Mouse (Mus musculus): ENCODE results near the gene Scn1b. TPM values are rescaled to one million over a fixed set of nuclear protein-coding genes. Genes with fewer than 3 reads are reported as not detected.

Gene Scn1b
- polyA plus RNA-seq, 1 experiment from 2014 or later = 2.8 TPM

- Histone ChIP-seq H3K27me3 (ENCODE audit: insufficient read depth, low read length) (no peaks in the 10 kb centered on the region), H3K9me3 (replicated peaks; ENCODE audit: low read length) (no peaks in the 10 kb centered on the region), H3K36me3 (ENCODE audit: insufficient read depth, low read length) (no peaks in the 10 kb centered on the region), H3K27ac (peak overlapping the region; percentile 94), H3K4me1 (replicated peaks; ENCODE audit: insufficient read depth, low read length) (peaks cover 27% of the 10 kb centered on the region), H3K9ac (ENCODE audit: low read depth, low read length) (peak overlapping the region; percentile 97), H3K4me3 (replicated peaks; ENCODE audit: low read depth, low read length) (peak overlapping the region; percentile 94), H3K4me2 (ENCODE audit: low read length) (peak overlapping the region; percentile 73)
- ATAC-seq (replicated peaks; ENCODE audit: low FRiP score, low read depth) (no peak), DNase-seq (ENCODE audit: low spot score) (peak; percentile 50)
- TF ChIP-seq CTCF (IDR thresholded peaks at IDR 0.05; ENCODE audit: low read depth) = no peak
- 4% methylated on average over 19 of the region's 20 CpGs for WGBS
Observed at GRCm38 (mm10) chr7:31149751-31150565, 23.2 kb upstream of the Scn1b start.

GRCm38 (mm10) chr7:31149271-31149670 is 22.5 kb upstream of the Scn1b start:
- ATAC-seq (replicated peaks; ENCODE audit: low FRiP score, low read depth) (no peak), DNase-seq (ENCODE audit: low spot score) (no peak)
- H3K27ac ChIP-seq = peak overlapping the region; percentile 94; the same call in 1 of the 2 replicates
- H3K9ac ChIP-seq (ENCODE audit: low read depth, low read length) = peak overlapping the region; percentile 97; the same call in 1 of the 2 replicates
- H3K27me3 ChIP-seq (ENCODE audit: insufficient read depth, low read length) = no peaks in the 10 kb centered on the region
- WGBS = 25% methylated on average over 9 of the region's 9 CpGs
- H3K9me3 ChIP-seq (replicated peaks; ENCODE audit: low read length) = no peaks in the 10 kb centered on the region
- peaks cover 27% of the 10 kb centered on the region for H3K4me1 ChIP-seq (replicated peaks; ENCODE audit: insufficient read depth, low read length)
- H3K36me3 ChIP-seq (ENCODE audit: insufficient read depth, low read length) = no peaks in the 10 kb centered on the region
- TF ChIP-seq CTCF (IDR thresholded peaks at IDR 0.05; ENCODE audit: low read depth) = no peak
- H3K4me3 ChIP-seq (replicated peaks; ENCODE audit: low read depth, low read length) = peak overlapping the region; percentile 94
- peak overlapping the region; percentile 73 for H3K4me2 ChIP-seq (ENCODE audit: low read length)

GRCm38 (mm10) chr7:31148756-31149155 is 22.0 kb upstream of the Scn1b start:
- Histone ChIP-seq H3K36me3 (ENCODE audit: insufficient read depth, low read length) (no peaks in the 10 kb centered on the region), H3K9me3 (replicated peaks; ENCODE audit: low read length) (no peaks in the 10 kb centered on the region), H3K4me1 (replicated peaks; ENCODE audit: insufficient read depth, low read length) (peaks cover 27% of the 10 kb centered on the region), H3K9ac (ENCODE audit: low read depth, low read length) (no peak overlapping the region), H3K27me3 (ENCODE audit: insufficient read depth, low read length) (no peaks in the 10 kb centered on the region), H3K4me2 (ENCODE audit: low read length) (peak overlapping the region; percentile 73), H3K4me3 (replicated peaks; ENCODE audit: low read depth, low read length) (peak overlapping the region; percentile 94; the same call in 1 of the 2 replicates), H3K27ac (0 out of 2 replicates have a peak overlapping the region, but pooled peaks have one; percentile 2)
- no peak for TF ChIP-seq CTCF (IDR thresholded peaks at IDR 0.05; ENCODE audit: low read depth)
- DNase-seq (ENCODE audit: low spot score) (peak; percentile 79), ATAC-seq (replicated peaks; ENCODE audit: low FRiP score, low read depth) (0 out of 2 replicates have a peak, but pooled peaks have one; percentile 15)
- 5% methylated on average over 9 of the region's 9 CpGs for WGBS

- 70% methylated on average over 3 of the region's 3 CpGs for WGBS
- 0 out of 2 replicates have a peak overlapping the region, but pooled peaks have one; percentile 73 for H3K4me2 ChIP-seq (ENCODE audit: low read length)
- DNase-seq (ENCODE audit: low spot score) (no peak), ATAC-seq (replicated peaks; ENCODE audit: low FRiP score, low read depth) (no peak)
- peaks cover 6% of the 10 kb centered on the region for H3K36me3 ChIP-seq (ENCODE audit: insufficient read depth, low read length)
- no peak for TF ChIP-seq CTCF (IDR thresholded peaks at IDR 0.05; ENCODE audit: low read depth)
- H3K27ac ChIP-seq = 0 out of 2 replicates have a peak overlapping the region, but pooled peaks have one; percentile 2
- peaks cover 27% of the 10 kb centered on the region for H3K4me1 ChIP-seq (replicated peaks; ENCODE audit: insufficient read depth, low read length)
- H3K27me3 ChIP-seq (ENCODE audit: insufficient read depth, low read length) = no peaks in the 10 kb centered on the region
- H3K4me3 ChIP-seq (replicated peaks; ENCODE audit: low read depth, low read length) = no peak overlapping the region
- no peaks in the 10 kb centered on the region for H3K9me3 ChIP-seq (replicated peaks; ENCODE audit: low read length)
- no peak overlapping the region for H3K9ac ChIP-seq (ENCODE audit: low read depth, low read length)
Observed at GRCm38 (mm10) chr7:31148086-31148485, 21.3 kb upstream of the Scn1b start.

- 26% methylated on average over 12 of the region's 12 CpGs for WGBS
- Histone ChIP-seq H3K9me3 (replicated peaks; ENCODE audit: low read length) (no peaks in the 10 kb centered on the region), H3K27ac (no peak overlapping the region), H3K27me3 (ENCODE audit: insufficient read depth, low read length) (no peaks in the 10 kb centered on the region), H3K4me3 (replicated peaks; ENCODE audit: low read depth, low read length) (no peak overlapping the region), H3K4me2 (ENCODE audit: low read length) (no peak overlapping the region), H3K9ac (ENCODE audit: low read depth, low read length) (no peak overlapping the region), H3K36me3 (ENCODE audit: insufficient read depth, low read length) (peaks cover 29% of the 10 kb centered on the region), H3K4me1 (replicated peaks; ENCODE audit: insufficient read depth, low read length) (peaks cover 21% of the 10 kb centered on the region)
- DNase-seq (ENCODE audit: low spot score) (no peak), ATAC-seq (replicated peaks; ENCODE audit: low FRiP score, low read depth) (no peak)
- no peak for TF ChIP-seq CTCF (IDR thresholded peaks at IDR 0.05; ENCODE audit: low read depth)
Observed at GRCm38 (mm10) chr7:31145596-31146160, 18.9 kb upstream of the Scn1b start.

GRCm38 (mm10) chr7:31144886-31145285 is 18.1 kb upstream of the Scn1b start:
- no peak for DNase-seq (ENCODE audit: low spot score)
- no peaks in the 10 kb centered on the region for H3K9me3 ChIP-seq (replicated peaks; ENCODE audit: low read length)
- no peak overlapping the region for H3K9ac ChIP-seq (ENCODE audit: low read depth, low read length)
- H3K27ac ChIP-seq = no peak overlapping the region
- H3K4me1 ChIP-seq (replicated peaks; ENCODE audit: insufficient read depth, low read length) = peaks cover 20% of the 10 kb centered on the region
- ATAC-seq (replicated peaks; ENCODE audit: low FRiP score, low read depth) = no peak
- 98% methylated on average over 16 of the region's 16 CpGs for WGBS
- peaks cover 35% of the 10 kb centered on the region for H3K36me3 ChIP-seq (ENCODE audit: insufficient read depth, low read length)
- peak; percentile 32 for TF ChIP-seq CTCF (IDR thresholded peaks at IDR 0.05; ENCODE audit: low read depth)
- H3K4me3 ChIP-seq (replicated peaks; ENCODE audit: low read depth, low read length) = no peak overlapping the region
- no peaks in the 10 kb centered on the region for H3K27me3 ChIP-seq (ENCODE audit: insufficient read depth, low read length)
- no peak overlapping the region for H3K4me2 ChIP-seq (ENCODE audit: low read length)

Data from kidney, postnatal 0 days (tissue).